Mouse (Mus musculus): Measurements from ENCODE around the gene Kif17.

DNA sequence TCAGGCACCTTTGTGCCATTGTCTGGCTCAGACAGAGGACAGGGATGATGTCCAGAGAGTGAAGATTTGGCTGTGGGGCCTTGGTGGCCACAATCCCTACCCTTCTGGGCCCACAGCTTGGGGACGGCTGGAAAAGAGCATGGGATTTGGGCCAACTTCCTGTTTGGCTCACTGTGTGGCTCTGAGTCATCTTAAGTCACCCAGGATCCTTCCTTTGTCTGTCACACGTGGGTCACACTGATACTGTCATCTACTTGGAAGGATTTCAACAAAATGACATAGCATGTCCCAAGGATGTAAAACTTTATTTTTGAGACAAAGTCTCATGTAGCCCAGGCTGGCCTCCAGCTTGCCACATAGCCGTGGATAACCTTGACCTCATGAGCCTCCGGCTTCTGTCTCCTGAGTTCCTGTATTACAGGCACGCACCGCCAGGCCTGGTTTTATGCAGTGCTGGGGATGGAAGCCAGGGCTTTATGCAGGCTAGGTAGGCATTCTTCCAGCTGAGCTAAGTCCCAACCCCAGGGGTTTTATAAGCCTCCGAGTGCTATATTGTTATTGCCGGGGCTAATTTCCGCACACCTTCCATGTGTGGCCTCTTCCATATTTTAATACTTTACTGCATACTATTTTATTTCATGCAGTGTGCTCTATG lies 94.8 kb downstream of the Kif17 start:
- TF ChIP-seq CTCF (IDR thresholded peaks at IDR 0.05; ENCODE audit: control insufficient read depth, insufficient read depth, low read length) (no peak), POLR2A (IDR thresholded peaks at IDR 0.05; ENCODE audit: borderline replicate concordance, control insufficient read depth, low read depth, low read length) (no peak)
